Mouse (Mus musculus) R1 (cell line): Measurements from ENCODE around the gene Apopt1.
A peak's percentile ranks its signal among the peaks of the same experiment; 100 is the strongest.

Source experiments
- DNase-seq: peaks from one replicate; pipeline ENCODE4 v3.0.0-alpha.2; 2018; ENCODE audit warnings: low read depth, low spot score

Apopt1 gene

DNA sequence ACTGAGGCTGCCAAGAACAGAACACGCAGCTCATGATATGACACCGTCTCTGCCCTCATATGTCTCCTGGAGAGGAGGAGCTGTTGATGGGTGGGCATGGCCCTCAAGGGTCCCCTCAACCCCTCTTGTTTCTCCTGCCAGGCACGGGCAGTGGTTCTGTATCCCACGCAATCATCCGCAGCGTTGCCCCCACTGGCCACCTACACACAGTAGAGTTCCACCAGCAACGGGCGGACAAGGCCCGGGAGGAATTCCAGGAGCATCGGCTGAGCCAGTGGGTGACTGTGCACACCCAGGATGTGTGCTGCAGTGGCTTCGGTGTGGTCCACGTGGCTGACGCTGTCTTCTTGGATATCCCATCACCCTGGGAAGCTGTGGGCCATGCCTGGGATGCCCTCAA lies 32.4 kb upstream of the Apopt1 start:
- no peak for DNase-seq

- DNase-seq = no peak
Observed at GRCm38 (mm10) chr12:111681305-111681704, 31.8 kb upstream of the Apopt1 start.

- no peak for DNase-seq
Observed at GRCm38 (mm10) chr12:111682003-111682402, 31.1 kb upstream of the Apopt1 start.

DNA sequence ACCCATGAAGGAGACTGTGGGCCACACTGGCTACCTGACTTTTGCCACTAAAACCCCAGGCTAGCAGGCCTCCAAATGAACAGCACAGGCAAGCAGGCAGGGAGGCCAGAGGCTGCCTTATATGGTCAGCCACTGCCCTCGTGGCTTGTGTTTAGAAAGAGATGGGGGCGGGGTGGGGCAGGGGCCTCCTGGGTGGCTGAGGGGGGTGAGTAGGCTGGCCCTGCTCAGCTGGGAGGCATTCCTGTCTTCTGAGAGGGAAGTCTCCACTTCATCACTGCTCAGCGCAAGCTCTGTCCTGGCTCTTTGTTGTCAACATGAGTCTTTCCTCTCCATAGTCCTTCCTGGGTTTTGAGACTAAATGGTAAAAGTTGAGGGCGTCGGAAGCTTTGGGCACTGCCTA lies 30.3 kb upstream of the Apopt1 start:
- DNase-seq = no peak

DNA sequence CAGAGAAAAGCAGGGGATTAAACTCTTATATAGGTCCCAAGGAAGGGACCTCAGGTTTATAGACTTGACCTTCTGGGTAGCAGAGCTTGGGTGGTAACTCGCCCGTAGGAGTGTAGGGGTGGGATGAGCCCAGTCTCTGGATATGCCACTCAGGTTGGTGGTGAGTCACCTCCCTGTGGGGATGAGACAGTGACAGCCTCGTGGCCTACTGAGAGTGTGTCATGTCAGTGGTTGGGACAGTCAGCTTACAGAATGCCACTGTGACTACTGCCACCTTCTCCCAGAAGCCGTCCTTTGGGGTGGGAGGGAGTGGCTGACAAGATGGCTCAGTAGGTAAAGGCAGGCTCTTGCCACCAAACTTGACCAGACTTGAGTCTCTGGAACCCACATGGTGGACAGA lies 26.7 kb upstream of the Apopt1 start:
- no peak for DNase-seq

DNA sequence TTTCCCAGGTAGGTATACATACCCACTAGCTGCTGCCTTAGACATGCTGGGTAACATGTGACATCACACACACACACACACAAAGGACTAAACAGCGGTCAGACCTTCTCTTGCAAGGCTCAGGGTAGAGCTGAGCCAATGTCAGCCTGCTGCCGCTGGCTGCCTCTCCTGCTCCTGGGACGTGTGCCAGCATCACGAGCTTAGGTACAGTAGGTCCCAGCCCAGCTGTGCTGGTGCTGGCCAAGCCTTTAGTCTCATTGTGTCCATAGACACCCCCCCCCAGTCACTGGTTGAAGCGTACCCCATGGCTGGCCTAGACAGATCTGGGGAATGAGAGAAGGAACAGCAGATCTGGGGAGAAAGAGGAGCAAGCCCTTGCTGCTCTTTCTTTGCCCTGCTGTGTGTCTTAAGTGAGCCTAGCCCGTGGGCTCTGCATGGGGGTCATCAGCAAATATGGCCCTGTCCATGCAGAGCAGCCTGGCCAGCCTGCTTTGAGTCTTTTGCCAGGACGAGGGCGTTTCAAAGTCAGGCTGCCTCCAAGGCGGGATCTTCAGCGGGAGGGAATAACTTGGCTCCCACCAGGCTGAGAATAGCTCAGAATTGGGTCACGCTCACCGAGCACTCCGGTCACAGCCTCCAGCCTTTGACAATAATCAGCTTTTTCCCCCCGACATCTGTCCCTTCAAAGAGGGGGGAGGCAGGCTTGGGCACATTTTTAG lies 25.6 kb upstream of the Apopt1 start:
- no peak for DNase-seq

DNA sequence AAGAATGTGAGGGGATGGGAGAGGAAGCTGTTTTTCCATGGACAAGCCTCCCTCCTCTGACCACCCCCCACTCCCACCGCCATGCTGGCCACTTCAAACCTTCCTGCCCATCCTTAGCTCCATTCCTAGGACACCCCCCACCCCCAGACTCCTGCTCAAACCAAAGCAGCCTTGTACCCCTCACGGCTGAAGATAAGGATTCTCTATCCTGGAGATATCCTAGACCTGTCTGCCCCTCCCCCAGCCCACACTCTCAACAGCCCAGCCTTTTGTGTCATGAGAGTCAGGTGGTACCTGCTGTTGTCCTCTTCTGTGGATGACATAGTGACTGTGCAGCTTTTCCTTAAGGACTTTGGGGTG lies 25.0 kb upstream of the Apopt1 start:
- DNase-seq = no peak

DNA sequence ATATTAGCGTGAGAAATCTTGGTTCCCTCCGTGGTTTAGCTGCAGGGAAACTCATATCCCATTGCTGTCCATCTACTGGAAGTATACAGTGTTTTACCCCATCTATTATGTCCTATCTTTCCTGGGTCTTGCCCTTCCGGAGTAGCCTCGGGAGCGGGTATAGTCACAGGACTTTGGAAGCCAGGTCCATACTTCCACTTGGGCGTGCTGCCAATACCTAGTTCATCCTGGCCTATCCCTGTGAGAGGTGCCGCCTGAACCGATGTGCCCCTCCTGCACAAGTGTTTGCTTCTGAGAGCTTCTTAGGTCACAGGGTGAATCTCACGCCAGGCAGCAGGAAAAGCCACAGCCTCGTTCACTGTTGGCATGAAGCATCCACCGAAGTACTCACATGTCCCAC lies 23.6 kb upstream of the Apopt1 start:
- no peak for DNase-seq

DNA sequence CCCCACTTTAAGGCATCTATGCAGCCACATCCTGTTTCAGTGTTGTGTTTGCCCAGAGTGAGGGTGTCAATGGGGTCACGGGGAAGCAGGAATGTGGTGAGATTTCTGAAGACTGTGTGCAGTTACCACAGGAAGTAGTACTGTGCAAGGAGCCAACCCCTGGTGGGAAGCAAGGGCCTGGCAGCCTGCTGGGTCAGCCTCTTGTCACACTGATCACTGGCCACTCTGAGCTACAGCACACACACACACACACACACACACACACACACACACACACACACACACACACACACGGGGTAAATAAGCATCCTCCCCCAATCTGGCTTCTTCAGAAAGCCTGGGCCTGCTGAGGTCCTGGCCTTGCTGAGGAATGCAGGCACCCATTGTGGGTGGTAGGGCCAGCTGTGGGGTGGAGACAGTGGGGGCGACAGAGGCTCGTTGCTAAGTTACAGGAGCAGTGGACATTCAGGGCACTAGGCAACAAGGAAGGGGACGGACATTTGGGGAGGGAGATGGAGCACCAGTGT lies 21.7 kb upstream of the Apopt1 start:
- no peak for DNase-seq

- DNase-seq = no peak
Observed at GRCm38 (mm10) chr12:111692899-111693298, 20.2 kb upstream of the Apopt1 start.

DNA sequence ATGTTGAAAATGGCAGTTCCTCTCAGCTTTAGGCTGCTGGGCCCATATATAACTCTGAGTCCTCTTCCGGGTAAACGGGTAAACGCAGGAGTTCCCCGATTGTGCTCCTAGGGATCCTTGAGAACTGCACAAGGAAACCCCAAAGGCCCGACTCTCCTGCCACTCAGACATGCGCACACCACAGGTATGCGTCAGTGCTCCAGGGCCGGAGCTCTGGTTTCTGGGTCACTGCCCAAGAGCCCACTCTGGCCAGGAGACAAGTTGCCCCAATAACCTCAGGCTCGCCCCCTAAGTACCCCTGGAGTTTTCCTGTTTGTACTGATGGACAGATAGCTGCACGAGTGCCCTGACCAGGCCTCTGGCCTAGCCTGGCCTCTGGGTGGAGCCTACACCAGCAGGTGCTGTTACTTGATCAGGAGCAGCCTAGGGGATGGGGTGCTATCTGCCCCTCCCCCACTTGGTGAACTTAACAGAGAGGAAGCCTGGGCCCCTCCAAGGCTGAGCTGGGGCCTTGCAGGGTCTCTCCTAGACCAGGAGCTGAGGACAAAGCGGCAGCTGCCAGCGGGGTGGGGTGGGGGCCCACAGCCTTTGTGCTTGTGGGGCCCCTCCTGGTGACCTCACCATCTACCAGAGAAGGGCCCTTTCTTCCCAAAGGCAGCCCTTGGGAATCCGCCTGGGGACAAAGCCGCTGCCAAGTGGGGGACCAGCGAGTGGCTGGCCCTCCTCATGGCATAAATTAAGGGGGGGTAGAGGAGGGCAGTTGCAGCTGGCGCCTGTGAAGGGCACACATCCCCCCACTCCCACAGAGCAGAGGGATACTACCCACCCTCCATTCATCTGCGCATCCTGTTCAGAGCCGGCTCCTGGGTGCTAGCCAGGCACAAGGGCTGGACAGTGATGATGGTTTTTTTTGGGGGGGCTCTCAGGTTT lies 19.5 kb upstream of the Apopt1 start:
- no peak for DNase-seq

DNA sequence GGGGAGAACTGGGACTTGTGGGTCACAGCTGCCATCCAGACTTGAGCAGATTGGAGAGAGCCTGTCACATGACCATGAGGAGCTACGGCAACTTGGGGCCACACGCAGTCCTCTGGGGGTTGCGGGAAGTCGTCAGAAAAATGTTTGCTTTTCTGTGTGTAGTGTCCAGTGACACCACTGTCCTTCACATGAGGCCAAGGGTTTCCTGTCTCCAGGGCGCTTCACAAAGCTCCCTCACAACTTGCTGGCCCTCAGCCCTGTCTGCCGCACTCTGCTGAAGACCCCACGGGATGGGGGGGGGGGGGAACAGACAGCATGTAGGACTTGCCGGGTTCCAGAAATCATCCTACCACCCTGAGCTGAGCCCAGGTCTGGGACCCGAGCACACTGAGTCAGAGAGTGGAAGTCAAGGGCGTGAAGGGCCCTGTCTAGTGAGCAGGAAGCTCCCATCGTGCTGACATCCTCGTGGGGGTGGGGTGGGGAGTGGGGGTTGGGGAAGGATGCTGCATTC lies 18.7 kb upstream of the Apopt1 start:
- no peak for DNase-seq

DNA sequence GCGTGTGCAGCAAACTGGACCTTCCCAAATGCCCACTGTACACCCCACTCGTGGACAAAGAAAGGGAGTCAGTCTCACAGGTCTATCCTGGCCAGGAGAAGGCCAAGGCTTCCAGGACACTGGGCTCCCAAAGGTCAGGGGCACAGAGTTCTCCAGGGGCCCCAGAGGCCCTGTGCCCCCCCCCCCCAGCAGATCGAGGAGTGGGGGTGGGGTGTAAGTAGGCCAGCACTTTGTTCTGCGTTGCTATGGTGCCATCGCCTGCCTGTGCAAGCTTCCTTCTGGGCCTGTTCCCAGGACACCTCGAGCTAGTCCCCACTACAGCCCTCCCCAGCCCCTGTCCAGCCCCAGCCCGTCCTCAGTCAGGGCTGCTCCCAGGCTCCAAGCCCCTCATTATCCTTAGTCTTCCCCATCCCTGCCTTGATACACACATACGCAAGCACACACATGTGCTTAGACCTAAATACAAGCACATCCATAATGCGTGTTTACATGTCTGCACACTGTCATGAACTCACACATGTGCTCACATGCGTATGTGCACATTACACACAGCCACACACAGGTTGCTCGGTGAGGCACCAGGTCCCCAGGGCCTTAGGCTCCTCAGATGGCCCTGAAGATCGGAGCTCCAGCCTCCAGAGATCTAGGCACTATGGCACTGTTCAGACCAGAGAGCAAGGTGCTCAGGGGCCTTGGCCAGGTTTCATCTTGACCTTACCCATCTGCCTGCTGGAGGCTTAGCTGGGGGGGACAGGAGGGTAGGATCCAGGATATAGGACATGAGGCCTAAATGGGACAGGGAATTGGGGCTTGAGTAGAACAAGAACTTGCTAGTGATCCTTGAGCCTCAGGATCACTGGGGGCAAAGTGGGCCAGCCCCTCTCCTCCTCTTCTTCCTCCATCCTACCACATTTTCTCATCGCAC lies 17.9 kb upstream of the Apopt1 start:
- no peak for DNase-seq

DNA sequence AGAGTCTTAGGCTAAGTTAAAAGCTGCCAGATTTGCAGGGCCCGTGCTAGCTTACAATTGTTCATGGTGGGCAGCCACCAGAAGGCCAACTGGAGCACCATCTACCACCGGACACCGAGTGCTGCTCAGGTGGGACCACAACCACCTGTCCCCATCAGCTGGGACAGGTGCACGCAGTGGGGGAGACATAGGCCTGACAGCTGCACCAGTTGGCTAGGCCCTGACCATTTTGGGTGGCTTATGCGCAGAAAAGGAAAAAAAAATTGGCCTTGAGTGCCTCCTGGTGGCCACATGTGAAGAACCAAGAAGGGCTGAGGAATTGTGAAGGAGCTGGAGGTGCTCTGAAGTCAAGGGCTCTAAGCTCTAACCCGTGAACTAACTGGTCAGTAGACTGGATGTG lies 16.8 kb upstream of the Apopt1 start:
- DNase-seq = peak; percentile 86

- no peak for DNase-seq
Observed at GRCm38 (mm10) chr12:111697708-111698107, 15.4 kb upstream of the Apopt1 start.

GRCm38 (mm10) chr12:111698346-111698913 lies 14.6 kb upstream of the Apopt1 start:
- no peak for DNase-seq

DNA sequence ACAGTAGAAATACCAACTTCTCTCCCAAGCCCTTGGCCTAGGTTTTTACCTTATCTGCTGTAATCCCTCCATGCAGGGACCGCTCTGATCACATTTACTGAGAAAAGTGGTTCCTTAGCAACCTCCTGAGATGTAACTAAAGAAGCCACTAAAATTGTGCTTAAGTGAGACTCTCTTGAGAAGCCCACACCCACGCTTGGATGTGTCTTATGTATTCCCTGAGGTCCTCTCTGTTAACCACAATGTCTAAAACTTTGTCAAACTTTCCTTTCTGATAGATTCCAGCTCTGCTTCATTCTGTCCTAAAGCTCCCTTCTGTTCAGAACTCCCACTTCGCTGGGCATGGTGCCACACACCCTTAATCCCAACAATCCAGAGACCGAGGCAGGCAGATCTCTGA lies 13.5 kb upstream of the Apopt1 start:
- DNase-seq = no peak

GRCm38 (mm10) chr12:111700920-111701458 lies 12.1 kb upstream of the Apopt1 start:
- DNase-seq = no peak

DNA sequence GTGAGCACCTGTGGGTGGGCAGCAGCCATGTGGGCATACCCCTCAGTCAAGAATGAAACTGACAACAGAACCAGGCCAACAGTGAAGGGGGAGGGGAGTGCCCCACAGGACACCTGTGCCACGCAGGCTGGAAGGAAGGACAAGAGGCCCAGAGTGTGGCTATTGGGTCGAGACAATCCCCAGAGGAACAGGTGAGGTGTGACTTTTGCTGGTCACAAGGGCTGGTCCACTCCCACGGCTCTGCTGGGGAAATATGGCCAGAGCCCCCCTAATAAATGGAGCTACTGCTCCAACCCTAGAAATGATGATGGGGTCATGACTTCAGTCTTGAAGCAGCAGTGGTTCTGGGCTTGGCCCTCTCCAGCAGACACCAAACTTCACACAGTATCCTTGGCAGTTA lies 9.8 kb upstream of the Apopt1 start:
- no peak for DNase-seq

- peak; percentile 61 for DNase-seq
Observed at GRCm38 (mm10) chr12:111704609-111705008, 8.5 kb upstream of the Apopt1 start.
